Mouse (Mus musculus) natural killer cell, adult 2 months (primary cell): Measurements from ENCODE around the gene Gm8773.

Experiments
- DNase-seq, 2 experiments: peaks; one replicate each; pipeline ENCODE4 v3.0.0; 2022; ENCODE audit warnings: low spot score in 2 of 2

Gene Gm8773

GRCm38 (mm10) chr5:5573749-5574317, at the start of gene Gm8773:
Gm8773 (plus strand) TSS chr5:5573799.
- no peak for DNase-seq

GRCm38 (mm10) chr5:5533656-5534420, 39.8 kb upstream of the Gm8773 start:
- DNase-seq, result no peak

- no peak for DNase-seq
Measured at GRCm38 (mm10) chr5:5536131-5536530, 37.5 kb upstream of the Gm8773 start.

GRCm38 (mm10) chr5:5539771-5540170, 33.8 kb upstream of the Gm8773 start:
- no peak for DNase-seq

- DNase-seq, result no peak
Measured at GRCm38 (mm10) chr5:5540385-5540784, 33.2 kb upstream of the Gm8773 start.

- DNase-seq, result no peak
Measured at GRCm38 (mm10) chr5:5551110-5551509, 22.5 kb upstream of the Gm8773 start.

GRCm38 (mm10) chr5:5559079-5559740, 14.4 kb upstream of the Gm8773 start, which contains the start of gene Gtpbp10:
Gtpbp10 (minus strand) TSS chr5:5559538.
- DNase-seq, result peak; percentile 91 to 93

GRCm38 (mm10) chr5:5559798-5560197, 13.8 kb upstream of the Gm8773 start:
- no peak for DNase-seq

- no peak for DNase-seq
Measured at GRCm38 (mm10) chr5:5561041-5561706, 12.4 kb upstream of the Gm8773 start.

GRCm38 (mm10) chr5:5562435-5562834, 11.2 kb upstream of the Gm8773 start:
- DNase-seq, result no peak

GRCm38 (mm10) chr5:5587686-5588085, 14.1 kb downstream of the Gm8773 start:
- DNase-seq, result no peak

GRCm38 (mm10) chr5:5610540-5610939, 36.9 kb downstream of the Gm8773 start:
- no peak for DNase-seq

GRCm38 (mm10) chr5:5618329-5618728, 44.7 kb downstream of the Gm8773 start:
- no peak for DNase-seq

- no peak for DNase-seq
Measured at GRCm38 (mm10) chr5:5625491-5625890, 51.9 kb downstream of the Gm8773 start.
